Mouse (Mus musculus) intestine, embryonic 16.5 days (tissue): Measurements from ENCODE around the gene Rabl2. TPM values are rescaled to one million over a fixed set of nuclear protein-coding genes. Genes with fewer than 3 reads are reported as not detected.

Experiments used
- ATAC-seq: fragments of 200-750 bp; cut with Nextera tagmentation; 2 replicates; pipeline ENCODE4 v1.8.0; 2017; ENCODE audit warnings: moderate TSS enrichment, moderate library complexity
- H3K27ac ChIP-seq: fragments of 300-500 bp; sonication (generic); 2 replicates; pipeline ENCODE4 v1.5.1; 2014; ENCODE audit warnings: mild to moderate bottlenecking, low read length
- H3K27me3 ChIP-seq: fragments of 300-500 bp; sonication (generic); replicated peaks from 2 replicates; pipeline ENCODE4 v1.6.1; 2014; ENCODE audit warnings: low read length, control low read depth, mixed read lengths; ENCODE audit not compliant: control insufficient read depth, insufficient read depth
- H3K36me3 ChIP-seq: fragments of 300-500 bp; sonication (generic); 2 replicates; pipeline ENCODE4 v1.6.1; 2014; ENCODE audit warnings: low read length, control low read depth; ENCODE audit not compliant: control insufficient read depth, insufficient read depth
- H3K4me1 ChIP-seq: fragments of 300-500 bp; sonication (generic); 2 replicates; pipeline ENCODE4 v1.6.1; 2014; ENCODE audit warnings: low read length, control low read depth, mixed read lengths; ENCODE audit not compliant: control insufficient read depth, insufficient read depth
- H3K4me2 ChIP-seq: fragments of 300-500 bp; sonication (generic); 2 replicates; pipeline ENCODE4 v1.6.1; 2014; ENCODE audit warnings: low read depth, low read length, control low read depth
- H3K4me3 ChIP-seq: fragments of 300-500 bp; sonication (generic); 2 replicates; pipeline ENCODE4 v1.5.1; 2014; ENCODE audit warnings: mild to moderate bottlenecking, low read length
- H3K9ac ChIP-seq: fragments of 300-500 bp; sonication (generic); 2 replicates; pipeline ENCODE4 v1.6.1; 2014; ENCODE audit warnings: low read depth, low read length
- H3K9me3 ChIP-seq: fragments of 300-500 bp; sonication (generic); 2 replicates; pipeline ENCODE4 v1.6.1; 2016; ENCODE audit warnings: low read length, control low read depth; ENCODE audit not compliant: control insufficient read depth
- WGBS: fragments of 180-500 bp; shearing (Covaris S2); extraction: QIAGEN DNeasy Blood & Tissue Kit; methylation state at CpG from one replicate; pipeline ENCODE4 v1.1.7; 2014; 5-methylcytosine and 5-hydroxymethylcytosine counted together
- polyA plus RNA-seq: library from polyadenylated mRNA; unstranded; fragments of >200 nt; fragmentation: Nextera tagmentation; extraction: Ambion mirVana; gene quantifications from 2 replicates; pipeline ENCODE4 v1.2.1, GENCODE M21; 2015

The Rabl2 gene
- polyA plus RNA-seq, 1 experiment from 2014 or later = 24.1 TPM

- peak overlapping the region; percentile 5; the same call in 1 of the 2 replicates for H3K4me3 ChIP-seq
- H3K4me2 ChIP-seq = peak overlapping the region; percentile 27; the same call in 1 of the 2 replicates
- H3K4me1 ChIP-seq = peaks cover 13% of the 10 kb centered on the region; the same call in 1 of the 2 replicates
- H3K27ac ChIP-seq = no peak overlapping the region
- H3K9ac ChIP-seq = no peak overlapping the region
- ATAC-seq = peak; percentile 39; the same call in 1 of the 2 replicates
- no peaks in the 10 kb centered on the region for H3K9me3 ChIP-seq
- 31% methylated on average over 23 of the region's 23 CpGs for WGBS
- peaks cover 21% of the 10 kb centered on the region for H3K27me3 ChIP-seq
- no peaks in the 10 kb centered on the region for H3K36me3 ChIP-seq
These were observed 35.1 kb downstream of the Rabl2 start for GRCm38 (mm10) chr15:89556401-89557178.

GRCm38 (mm10) chr15:89555591-89555990, 36.1 kb downstream of the Rabl2 start:
- WGBS = 88% methylated on average over 6 of the region's 6 CpGs
- H3K4me2 ChIP-seq = no peak overlapping the region
- H3K4me1 ChIP-seq = peaks cover 13% of the 10 kb centered on the region; the same call in 1 of the 2 replicates
- H3K9me3 ChIP-seq = no peaks in the 10 kb centered on the region
- no peak for ATAC-seq
- no peak overlapping the region for H3K27ac ChIP-seq
- no peak overlapping the region for H3K4me3 ChIP-seq
- no peaks in the 10 kb centered on the region for H3K36me3 ChIP-seq
- H3K27me3 ChIP-seq = peaks cover 21% of the 10 kb centered on the region
- H3K9ac ChIP-seq = no peak overlapping the region

- Histone ChIP-seq H3K9me3 (no peaks in the 10 kb centered on the region), H3K36me3 (no peaks in the 10 kb centered on the region), H3K4me2 (no peak overlapping the region), H3K9ac (no peak overlapping the region), H3K27ac (no peak overlapping the region), H3K4me1 (no peaks in the 10 kb centered on the region), H3K27me3 (peaks cover 17% of the 10 kb centered on the region; the same call in 1 of the 2 replicates), H3K4me3 (no peak overlapping the region)
- WGBS = 84% methylated on average over 1 of the region's 1 CpGs
- ATAC-seq = no peak
These were observed 40.0 kb downstream of the Rabl2 start for GRCm38 (mm10) chr15:89551733-89552132.

GRCm38 (mm10) chr15:89550506-89550905, 41.2 kb downstream of the Rabl2 start:
- no peaks in the 10 kb centered on the region for H3K9me3 ChIP-seq
- no peak overlapping the region for H3K4me2 ChIP-seq
- no peak overlapping the region for H3K27ac ChIP-seq
- no peaks in the 10 kb centered on the region for H3K36me3 ChIP-seq
- peaks cover 17% of the 10 kb centered on the region; the same call in 1 of the 2 replicates for H3K27me3 ChIP-seq
- H3K4me3 ChIP-seq = no peak overlapping the region
- ATAC-seq = no peak
- 92% methylated on average over 8 of the region's 8 CpGs for WGBS
- H3K9ac ChIP-seq = no peak overlapping the region
- H3K4me1 ChIP-seq = no peaks in the 10 kb centered on the region

GRCm38 (mm10) chr15:89548837-89549236, 42.9 kb downstream of the Rabl2 start:
- H3K4me2 ChIP-seq = 0 out of 2 replicates have a peak overlapping the region, but pooled peaks have one; percentile 54
- WGBS = 49% methylated on average over 11 of the region's 11 CpGs
- no peak overlapping the region for H3K27ac ChIP-seq
- H3K4me1 ChIP-seq = no peaks in the 10 kb centered on the region
- no peak overlapping the region for H3K9ac ChIP-seq
- ATAC-seq = 0 out of 2 replicates have a peak, but pooled peaks have one; percentile 21
- peaks cover 17% of the 10 kb centered on the region; the same call in 1 of the 2 replicates for H3K27me3 ChIP-seq
- no peaks in the 10 kb centered on the region for H3K36me3 ChIP-seq
- no peaks in the 10 kb centered on the region for H3K9me3 ChIP-seq
- H3K4me3 ChIP-seq = no peak overlapping the region

GRCm38 (mm10) chr15:89547824-89548601, 43.7 kb downstream of the Rabl2 start:
- peak; percentile 58 for ATAC-seq
- no peaks in the 10 kb centered on the region for H3K4me1 ChIP-seq
- H3K36me3 ChIP-seq = no peaks in the 10 kb centered on the region
- H3K27me3 ChIP-seq = peaks cover 17% of the 10 kb centered on the region; the same call in 1 of the 2 replicates
- no peak overlapping the region for H3K27ac ChIP-seq
- peak overlapping the region; percentile 40 for H3K9ac ChIP-seq
- peak overlapping the region; percentile 54 for H3K4me2 ChIP-seq
- no peaks in the 10 kb centered on the region for H3K9me3 ChIP-seq
- WGBS = 24% methylated on average over 58 of the region's 58 CpGs
- peak overlapping the region; percentile 34 for H3K4me3 ChIP-seq

- 60% methylated on average over 8 of the region's 8 CpGs for WGBS
- H3K9ac ChIP-seq = no peak overlapping the region; the same call in 1 of the 2 replicates
- 0 out of 2 replicates have a peak, but pooled peaks have one; percentile 18 for ATAC-seq
- no peaks in the 10 kb centered on the region for H3K36me3 ChIP-seq
- H3K27me3 ChIP-seq = peaks cover 17% of the 10 kb centered on the region; the same call in 1 of the 2 replicates
- H3K9me3 ChIP-seq = no peaks in the 10 kb centered on the region
- H3K27ac ChIP-seq = no peak overlapping the region
- H3K4me2 ChIP-seq = peak overlapping the region; percentile 54
- H3K4me3 ChIP-seq = peak overlapping the region; percentile 34
- H3K4me1 ChIP-seq = no peaks in the 10 kb centered on the region
These were observed 44.4 kb downstream of the Rabl2 start for GRCm38 (mm10) chr15:89547321-89547720.

- H3K4me3 ChIP-seq = no peak overlapping the region
- H3K9me3 ChIP-seq = no peaks in the 10 kb centered on the region
- 88% methylated on average over 7 of the region's 7 CpGs for WGBS
- H3K9ac ChIP-seq = no peak overlapping the region
- H3K27ac ChIP-seq = no peak overlapping the region
- no peak for ATAC-seq
- H3K27me3 ChIP-seq = peaks cover 15% of the 10 kb centered on the region; the same call in 1 of the 2 replicates
- no peaks in the 10 kb centered on the region for H3K4me1 ChIP-seq
- H3K36me3 ChIP-seq = no peaks in the 10 kb centered on the region
- no peak overlapping the region for H3K4me2 ChIP-seq
These were observed 47.6 kb downstream of the Rabl2 start for GRCm38 (mm10) chr15:89544171-89544570.

- Histone ChIP-seq H3K27me3 (no peaks in the 10 kb centered on the region), H3K4me2 (no peak overlapping the region), H3K4me3 (no peak overlapping the region), H3K27ac (no peak overlapping the region), H3K4me1 (peaks cover 6% of the 10 kb centered on the region; the same call in 1 of the 2 replicates), H3K9me3 (no peaks in the 10 kb centered on the region), H3K36me3 (no peaks in the 10 kb centered on the region), H3K9ac (no peak overlapping the region)
- no peak for ATAC-seq
- WGBS = 91% methylated on average over 10 of the region's 10 CpGs
These were observed 57.9 kb downstream of the Rabl2 start for GRCm38 (mm10) chr15:89533843-89534207.
